Mouse (Mus musculus) gastrocnemius, adult 18-20 months (tissue): ENCODE data around the gene Asb3. TPM values are rescaled to one million over a fixed set of nuclear protein-coding genes. Genes with fewer than 3 reads are reported as not detected.
A peak's percentile ranks its signal among the peaks of the same experiment; 100 is the strongest.
"Not testable (repeated sequence)": the region's sequence is repeated elsewhere in the genome, so short reads cannot be mapped to it uniquely, and the experiment has no call there.

Source experiments
- DNase-seq: peaks from one replicate; pipeline ENCODE4 v3.0.0; 2021; ENCODE audit warnings: low spot score
- total RNA-seq, 2 experiments: library from RNA; stranded (reverse); gene quantifications; 2 replicates each; pipeline ENCODE4 v1.2.3; 2021

Gene Asb3
- total RNA-seq, 2 experiments from 2014 or later: 7.1 to 7.4 TPM

DNA sequence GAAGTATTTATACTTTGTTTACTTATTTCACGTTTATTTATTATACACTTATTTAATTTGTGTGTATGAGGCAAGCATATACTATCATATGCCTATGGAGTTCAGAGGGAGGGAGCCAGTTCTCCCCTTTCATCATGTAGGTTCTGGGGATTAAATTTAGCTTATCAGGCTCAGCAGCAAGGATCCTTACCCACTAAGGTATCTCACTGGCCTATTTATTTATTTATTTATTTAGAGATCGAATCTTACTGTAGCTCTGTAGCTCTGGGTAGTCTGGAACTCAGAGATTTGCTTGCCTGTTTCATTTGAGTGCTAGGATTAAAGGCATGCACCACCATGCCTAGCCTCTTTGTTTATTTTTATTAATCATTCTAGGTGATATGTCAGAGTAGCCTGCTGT is 113.5 kb downstream of the Asb3 start:
- no peak for DNase-seq

GRCm38 (mm10) chr11:31000028-31000427 is 114.8 kb downstream of the Asb3 start:
- no peak for DNase-seq

- DNase-seq: peak; percentile 16
Observed at GRCm38 (mm10) chr11:31001169-31001908, 116.1 kb downstream of the Asb3 start.

- not testable (repeated sequence) for DNase-seq
Observed at GRCm38 (mm10) chr11:31009668-31010067, 124.5 kb downstream of the Asb3 start.

DNA sequence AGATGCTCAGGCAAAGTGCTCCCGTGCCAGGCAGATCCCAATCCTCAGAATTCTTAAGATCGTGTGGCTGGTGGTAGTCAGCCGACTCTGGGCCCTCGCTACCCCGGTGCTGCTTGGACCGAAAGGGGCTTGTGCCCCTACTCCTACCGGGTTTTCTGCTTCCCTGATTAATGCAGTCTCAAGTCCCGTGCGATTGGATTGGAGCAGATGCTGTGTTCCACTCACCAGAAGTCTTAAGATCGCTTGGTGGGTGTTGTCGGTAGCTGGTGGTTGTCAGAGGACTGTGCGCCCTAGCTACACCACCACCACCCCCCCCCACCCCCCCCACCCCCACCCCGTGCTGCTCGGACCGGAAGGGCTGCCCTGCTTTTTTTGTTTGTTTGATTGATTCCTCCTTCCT is 132.2 kb downstream of the Asb3 start:
- DNase-seq: not testable (repeated sequence)

DNA sequence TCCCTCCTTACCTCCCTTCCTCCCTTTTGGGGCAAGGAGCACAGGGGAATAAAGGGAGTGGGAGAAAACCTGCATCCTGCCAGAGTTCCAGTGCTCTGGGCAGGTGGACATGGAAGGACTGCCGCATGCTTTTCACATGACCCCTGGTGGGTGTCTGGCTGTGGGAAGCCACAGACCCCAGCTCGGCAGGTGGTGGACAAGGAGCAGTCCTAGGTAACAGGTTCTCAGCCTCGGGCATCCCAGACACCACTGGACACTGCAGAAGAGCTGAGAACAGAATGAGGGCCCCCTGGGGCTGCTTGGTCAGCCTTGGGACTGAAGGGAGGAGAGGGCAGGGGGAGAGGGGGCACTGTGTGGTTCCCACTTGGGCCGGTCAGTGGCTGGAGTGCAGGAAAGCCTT is 149.7 kb downstream of the Asb3 start:
- DNase-seq: no peak

DNA sequence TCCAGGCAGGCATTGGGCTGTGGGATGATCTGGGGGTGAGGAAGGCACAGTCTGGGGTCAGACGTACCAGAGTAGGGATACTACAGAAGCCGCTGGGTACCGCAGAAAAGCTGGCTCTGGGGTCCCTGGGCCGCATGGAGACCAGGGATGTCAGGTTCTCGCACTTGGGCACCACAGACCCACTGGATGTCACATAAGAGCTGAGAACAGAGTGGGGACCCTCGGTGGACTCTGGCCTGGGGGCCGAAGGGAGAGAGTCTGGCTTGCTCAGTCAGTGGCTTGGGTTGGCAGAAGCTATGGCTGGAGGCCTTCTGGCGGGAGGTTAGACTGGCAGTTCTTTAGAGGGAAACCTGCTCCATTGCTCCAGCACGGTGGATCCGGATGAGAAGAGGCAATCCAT is 204.8 kb downstream of the Asb3 start:
- no peak for DNase-seq

DNA sequence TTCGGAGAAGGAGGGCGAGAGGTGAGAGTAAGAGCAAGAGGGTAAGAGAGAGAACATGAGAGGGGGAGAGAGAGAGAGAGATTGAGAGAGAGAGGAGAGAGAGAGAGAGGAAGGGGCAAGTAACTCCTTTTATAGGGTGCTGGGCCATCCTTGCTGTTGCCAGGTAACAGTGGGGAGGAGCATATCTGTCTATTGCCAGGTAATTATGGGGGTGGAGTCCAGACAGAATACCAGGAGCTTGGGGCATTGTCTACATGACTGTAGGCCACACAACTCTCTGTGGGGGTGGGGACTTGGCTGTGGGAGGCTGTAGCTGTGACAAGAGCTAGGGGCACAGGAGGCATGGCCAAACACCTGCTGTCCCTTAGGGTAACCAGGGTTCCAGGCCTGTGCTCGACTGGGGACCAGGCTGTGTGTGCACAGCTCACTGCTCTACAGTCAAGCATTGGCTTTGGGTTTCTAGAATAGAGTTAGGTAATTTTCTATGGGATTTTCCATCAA is 205.3 kb downstream of the Asb3 start:
- DNase-seq: no peak

- DNase-seq: not testable (repeated sequence)
Observed at GRCm38 (mm10) chr11:31099519-31099918, 214.3 kb downstream of the Asb3 start.

- no peak for DNase-seq
Observed at GRCm38 (mm10) chr11:31102188-31102587, 217.0 kb downstream of the Asb3 start.

DNA sequence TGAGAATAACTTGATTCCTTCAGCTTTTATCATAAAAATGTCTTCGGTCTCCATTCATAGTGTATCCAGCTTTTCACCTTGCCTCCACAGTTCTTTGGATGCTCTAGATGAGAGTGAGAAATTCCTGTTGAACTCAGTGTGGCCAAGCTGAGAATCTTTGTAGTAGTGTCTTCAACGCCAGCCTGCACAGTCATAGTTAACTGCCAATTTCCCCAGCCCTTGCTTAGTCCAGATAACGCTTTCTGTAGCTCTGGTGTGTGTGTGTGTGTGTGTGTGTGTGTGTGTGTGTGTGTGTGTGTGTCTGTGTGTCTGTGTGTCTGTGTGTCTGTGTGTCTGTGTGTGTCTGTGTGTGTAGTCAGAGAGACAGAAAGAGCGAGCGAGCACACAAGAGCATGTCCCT is 220.1 kb downstream of the Asb3 start:
- DNase-seq: no peak

- not testable (repeated sequence) for DNase-seq
Observed at GRCm38 (mm10) chr11:31126964-31127363, 241.7 kb downstream of the Asb3 start.

DNA sequence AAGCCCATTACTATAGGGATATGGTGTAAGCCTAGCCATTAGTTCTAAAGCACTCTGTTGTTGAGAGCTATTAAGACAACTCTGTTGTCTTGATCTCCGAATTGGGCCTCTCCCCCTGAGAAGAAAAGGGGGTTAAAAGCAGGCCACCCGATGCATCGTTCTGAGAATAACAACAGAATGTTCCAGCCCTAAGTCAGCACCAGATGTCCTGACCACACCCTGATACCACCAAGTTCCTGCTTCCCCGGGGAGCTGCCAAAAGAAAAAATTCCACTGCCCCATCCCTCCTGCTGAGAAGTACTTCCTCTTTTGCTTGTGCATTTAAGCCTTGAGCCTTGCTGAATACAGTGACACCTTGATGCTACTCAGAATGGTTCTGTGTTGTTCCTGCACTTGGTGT is 248.5 kb downstream of the Asb3 start:
- DNase-seq: not testable (repeated sequence)

DNA sequence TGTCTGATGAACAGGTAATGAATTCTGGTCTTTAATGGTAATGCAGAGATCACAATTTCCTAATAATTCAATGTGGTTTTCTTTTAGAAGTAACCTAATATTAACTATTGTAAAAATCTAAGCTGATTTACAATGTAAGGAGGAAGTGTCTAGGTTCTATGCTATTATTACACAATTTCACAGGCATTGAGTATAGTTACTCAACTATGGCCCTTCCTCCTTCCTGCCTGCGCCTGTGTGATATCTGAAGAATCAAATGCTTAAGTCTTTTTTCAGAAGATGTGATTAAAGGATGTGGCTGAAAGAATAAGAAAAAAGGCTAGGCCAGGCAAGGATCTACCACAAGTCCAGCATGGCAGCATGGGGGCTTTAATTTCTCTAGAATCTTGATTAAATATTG is 249.6 kb downstream of the Asb3 start:
- DNase-seq: not testable (repeated sequence)

DNA sequence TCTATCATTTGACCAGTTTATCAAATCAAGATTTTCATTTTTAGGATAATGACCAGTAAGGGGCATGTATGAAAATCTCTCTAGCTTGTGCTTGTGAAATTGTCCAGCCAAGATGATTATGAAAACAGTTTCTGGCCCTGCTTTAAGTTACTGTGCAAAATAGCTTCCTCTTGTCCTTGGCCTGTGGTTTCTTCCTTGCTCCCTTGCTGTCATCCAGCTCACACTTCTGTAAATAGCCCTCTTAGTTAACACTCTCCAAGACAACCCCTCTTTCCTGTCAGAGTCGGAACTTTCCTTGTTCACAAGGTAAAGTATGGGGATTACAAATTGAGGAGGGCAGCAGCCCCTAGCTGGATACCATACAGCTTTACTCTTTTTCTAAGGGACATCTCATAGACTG is 253.2 kb downstream of the Asb3 start:
- not testable (repeated sequence) for DNase-seq

Other genes starting within 250 kb of the Asb3 start
- gene Acyp2, start 235.8 kb upstream of the Asb3 start, total RNA-seq: 100 to 1,000 TPM; 139 to 144 TPM
- 100 to 1,000 TPM; 159 to 160 TPM for gene Psme4, start 113.7 kb upstream of the Asb3 start, total RNA-seq
- gene Gpr75, start 58 bp upstream of the Asb3 start, total RNA-seq: under 1 TPM; 0.09 to 0.19 TPM
- gene Erlec1, start 68.9 kb downstream of the Asb3 start, total RNA-seq: 10 to 100 TPM; 31.3 to 36.0 TPM
- gene Chac2, start 100.9 kb downstream of the Asb3 start, total RNA-seq: 10 to 100 TPM; 15.7 to 19.3 TPM